Mouse (Mus musculus) lung, adult 2 months (tissue): ENCODE data around the gene Rora.

Experiments used
- CTCF ChIP-seq: fragments of 200-500 bp; IDR thresholded peaks from 2 replicates; pipeline ENCODE4 v1.5.1; 2011; ENCODE audit warnings: mild to moderate bottlenecking, low read length, control low read depth; ENCODE audit not compliant: insufficient read depth
- POLR2A ChIP-seq: fragments of 200-500 bp; IDR thresholded peaks from 2 replicates; pipeline ENCODE4 v1.6.1; 2011; ENCODE audit warnings: low read depth, mild to moderate bottlenecking, control low read depth, low read length, borderline replicate concordance; ENCODE audit errors: extremely low read depth

GRCm38 (mm10) chr9:68689351-68689750 is 35.8 kb downstream of the Rora start:
- TF ChIP-seq CTCF (peak; percentile 49; the same call in 1 of the 2 replicates), POLR2A (no peak)
